Mouse (Mus musculus) MEL (cell line): ENCODE measurements at regions not wholly inside any gene's neighbourhood (a gene's known extent, or its start where the extent isn't known, plus 50 kb on each side); places are given as distances from the start of the nearest gene placed in this dataset.

Experiments
- CTCF ChIP-seq, 3 experiments: IDR thresholded peaks in 2 of 3; conservative IDR thresholded peaks in 1 of 3; 2 replicates each; pipeline ENCODE4 v1.5.1; 2011 to 2012; ENCODE audit warnings: low read length in 3 of 3, low read depth in 2 of 3, mild to moderate bottlenecking in 2 of 3, improper control_type of control experiment in 1 of 3, inconsistent platforms in 1 of 3, mixed read lengths in 1 of 3, moderate library complexity in 1 of 3; ENCODE audit not compliant: control insufficient read depth in 1 of 3, insufficient read depth in 1 of 3, poor library complexity in 1 of 3, severe bottlenecking in 1 of 3
- SMC3 ChIP-seq: IDR thresholded peaks from 2 replicates; pipeline ENCODE4 v1.6.1; 2011; ENCODE audit warnings: low read depth, low read length, improper control_type of control experiment
- TBP ChIP-seq: IDR thresholded peaks from 2 replicates; pipeline ENCODE4 v1.8.0; 2011; ENCODE audit warnings: low read depth, low read length, improper control_type of control experiment

DNA sequence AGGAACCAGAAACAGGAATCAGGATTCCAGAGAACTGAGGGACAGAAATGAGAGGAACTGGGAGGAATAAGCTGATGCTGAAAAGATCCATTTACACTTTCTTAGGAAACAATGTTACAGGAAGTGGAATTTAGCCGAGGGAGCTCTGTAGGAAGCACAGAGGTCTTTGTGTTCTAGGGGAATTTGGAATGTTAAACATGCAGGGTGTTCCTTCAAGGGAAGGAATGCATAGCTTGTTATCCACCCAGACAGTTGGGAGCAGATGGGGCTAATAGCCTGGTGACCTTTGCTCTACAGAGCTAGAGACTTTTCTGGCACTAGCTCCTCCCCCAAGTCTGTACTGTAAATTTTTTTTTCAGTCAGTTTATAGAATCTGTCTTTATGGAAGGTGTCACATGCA is 64.1 kb downstream of the Gm11983 start:
- no peak for TF ChIP-seq SMC3
- no peak for TF ChIP-seq TBP
- TF ChIP-seq CTCF (IDR thresholded peaks at IDR 0.05 in 2 of 3, conservative IDR thresholded peaks at IDR 0.05 in 1 of 3; ENCODE audit: control insufficient read depth in 1 of 3, insufficient read depth in 1 of 3, low read depth in 2 of 3, low read length in 3 of 3, poor library complexity in 1 of 3, severe bottlenecking in 1 of 3): no peak
